Mouse (Mus musculus): Measurements from ENCODE around the gene Scamp4.
"Not testable (repeated sequence)": the region's sequence is repeated elsewhere in the genome, so short reads cannot be mapped to it uniquely, and the experiment has no call there.

The Scamp4 gene

GRCm38 (mm10) chr10:80578131-80578750 is 24.4 kb upstream of the Scamp4 start:
- peak in 1 of 2 experiments; percentile 52 for DNase-seq (ENCODE audit: low spot score in 2 of 2)

- DNase-seq (ENCODE audit: low spot score in 2 of 2): no peak
Observed at GRCm38 (mm10) chr10:80578911-80579310, 23.8 kb upstream of the Scamp4 start.

GRCm38 (mm10) chr10:80583047-80583446 is 19.6 kb upstream of the Scamp4 start:
- DNase-seq (ENCODE audit: low spot score in 2 of 2): no peak

GRCm38 (mm10) chr10:80584045-80584488 is 18.6 kb upstream of the Scamp4 start:
- DNase-seq (ENCODE audit: low spot score in 2 of 2): no peak

- DNase-seq (ENCODE audit: low spot score in 2 of 2): no peak
Observed at GRCm38 (mm10) chr10:80584642-80585552, 17.8 kb upstream of the Scamp4 start.

- DNase-seq (ENCODE audit: low spot score in 2 of 2): no peak
Observed at GRCm38 (mm10) chr10:80585581-80585980, 17.1 kb upstream of the Scamp4 start.

- DNase-seq (ENCODE audit: low spot score in 2 of 2): no peak
Observed at GRCm38 (mm10) chr10:80586407-80587304, 16.0 kb upstream of the Scamp4 start.

- DNase-seq (ENCODE audit: low spot score in 2 of 2): no peak
Observed at GRCm38 (mm10) chr10:80587305-80587657, 15.4 kb upstream of the Scamp4 start.

GRCm38 (mm10) chr10:80589127-80589878 is 13.4 kb upstream of the Scamp4 start:
- no peak for DNase-seq (ENCODE audit: low spot score in 2 of 2)

GRCm38 (mm10) chr10:80589879-80590854 is 12.5 kb upstream of the Scamp4 start, which contains the start of gene Abhd17a:
Abhd17a (minus strand) TSS chr10:80590341.
- peak; percentile 75 to 85 for DNase-seq (ENCODE audit: low spot score in 2 of 2)

- DNase-seq (ENCODE audit: low spot score in 2 of 2): no peak
Observed at GRCm38 (mm10) chr10:80596318-80596717, 6.4 kb upstream of the Scamp4 start.

- no peak for DNase-seq (ENCODE audit: low spot score in 2 of 2)
Observed at GRCm38 (mm10) chr10:80603364-80603763, 692 bp downstream of the Scamp4 start.

GRCm38 (mm10) chr10:80604001-80604509 is 1.4 kb downstream of the Scamp4 start:
- DNase-seq (ENCODE audit: low spot score in 2 of 2): no peak

- no peak for DNase-seq (ENCODE audit: low spot score in 2 of 2)
Observed at GRCm38 (mm10) chr10:80604988-80605387, 2.3 kb downstream of the Scamp4 start.

- not testable (repeated sequence) for DNase-seq (ENCODE audit: low spot score in 2 of 2)
Observed at GRCm38 (mm10) chr10:80605721-80606120, 3.0 kb downstream of the Scamp4 start, which contains the start of gene Gm49322. Gm49322 (plus strand) TSS chr10:80606021.

- no peak for DNase-seq (ENCODE audit: low spot score in 2 of 2)
Observed at GRCm38 (mm10) chr10:80606306-80606705, 3.6 kb downstream of the Scamp4 start.

- DNase-seq (ENCODE audit: low spot score in 2 of 2): no peak
Observed at GRCm38 (mm10) chr10:80606737-80607350, 4.2 kb downstream of the Scamp4 start.

GRCm38 (mm10) chr10:80608435-80608834 is 5.8 kb downstream of the Scamp4 start:
- DNase-seq (ENCODE audit: low spot score in 2 of 2): no peak

- no peak for DNase-seq (ENCODE audit: low spot score in 2 of 2)
Observed at GRCm38 (mm10) chr10:80609269-80609924, 6.7 kb downstream of the Scamp4 start.

Data from frontal cortex, postnatal 25 days (tissue).